Mouse (Mus musculus): ENCODE results near the gene Cers6. TPM values are rescaled to one million over a fixed set of nuclear protein-coding genes. Genes with fewer than 3 reads are reported as not detected.

The Cers6 gene
- polyA plus RNA-seq, 1 experiment = 78.2 TPM

- peaks cover 32% of the 10 kb centered on the region for H3K4me1 ChIP-seq (ENCODE audit: control insufficient read depth, insufficient read depth, low read length)
- H3K27ac ChIP-seq (ENCODE audit: insufficient read depth, low read length) = no peak overlapping the region
- H3K4me3 ChIP-seq (ENCODE audit: insufficient read depth, low read length) = no peak overlapping the region
- TF ChIP-seq POLR2A (IDR thresholded peaks at IDR 0.05; ENCODE audit: low read depth, low read length) (no peak), CTCF (IDR thresholded peaks at IDR 0.05; ENCODE audit: borderline replicate concordance, insufficient read depth, low read length) (no peak)
Observed at GRCm38 (mm10) chr2:68978244-68978643, 117.0 kb downstream of the Cers6 start.

GRCm38 (mm10) chr2:68978660-68979604, 117.7 kb downstream of the Cers6 start:
- Histone ChIP-seq H3K4me3 (ENCODE audit: insufficient read depth, low read length) (no peak overlapping the region), H3K4me1 (ENCODE audit: control insufficient read depth, insufficient read depth, low read length) (peaks cover 30% of the 10 kb centered on the region), H3K27ac (ENCODE audit: insufficient read depth, low read length) (no peak overlapping the region)
- no peak for TF ChIP-seq POLR2A (IDR thresholded peaks at IDR 0.05; ENCODE audit: low read depth, low read length)
- TF ChIP-seq CTCF (IDR thresholded peaks at IDR 0.05; ENCODE audit: borderline replicate concordance, insufficient read depth, low read length) = no peak

- peak overlapping the region; percentile 100; the same call in 1 of the 2 replicates for H3K27ac ChIP-seq (ENCODE audit: insufficient read depth, low read length)
- TF ChIP-seq CTCF (IDR thresholded peaks at IDR 0.05; ENCODE audit: borderline replicate concordance, insufficient read depth, low read length) (no peak), POLR2A (IDR thresholded peaks at IDR 0.05; ENCODE audit: low read depth, low read length) (no peak)
Observed at GRCm38 (mm10) chr2:68981302-68981701, 120.1 kb downstream of the Cers6 start.

GRCm38 (mm10) chr2:68981756-68982409, 120.6 kb downstream of the Cers6 start:
- H3K4me1 ChIP-seq (ENCODE audit: control insufficient read depth, insufficient read depth, low read length) = peaks cover 37% of the 10 kb centered on the region
- peak overlapping the region; percentile 100 for H3K27ac ChIP-seq (ENCODE audit: insufficient read depth, low read length)
- H3K4me3 ChIP-seq (ENCODE audit: insufficient read depth, low read length) = no peak overlapping the region
- no peak for TF ChIP-seq CTCF (IDR thresholded peaks at IDR 0.05; ENCODE audit: borderline replicate concordance, insufficient read depth, low read length)
- no peak for TF ChIP-seq POLR2A (IDR thresholded peaks at IDR 0.05; ENCODE audit: low read depth, low read length)

More at GRCm38 (mm10) chr2:68981302-68981701, 120.1 kb downstream of the Cers6 start:
- H3K4me1 ChIP-seq (ENCODE audit: control insufficient read depth, insufficient read depth, low read length) = peaks cover 37% of the 10 kb centered on the region
- no peak overlapping the region for H3K4me3 ChIP-seq (ENCODE audit: insufficient read depth, low read length)

GRCm38 (mm10) chr2:68982979-68983378, 121.7 kb downstream of the Cers6 start:
- Histone ChIP-seq H3K4me3 (ENCODE audit: insufficient read depth, low read length) (no peak overlapping the region), H3K27ac (ENCODE audit: insufficient read depth, low read length) (peak overlapping the region; percentile 100), H3K4me1 (ENCODE audit: control insufficient read depth, insufficient read depth, low read length) (peaks cover 37% of the 10 kb centered on the region)
- no peak for TF ChIP-seq CTCF (IDR thresholded peaks at IDR 0.05; ENCODE audit: borderline replicate concordance, insufficient read depth, low read length)

GRCm38 (mm10) chr2:68983431-68983830, 122.2 kb downstream of the Cers6 start:
- H3K4me3 ChIP-seq (ENCODE audit: insufficient read depth, low read length) = no peak overlapping the region
- peak overlapping the region; percentile 100 for H3K27ac ChIP-seq (ENCODE audit: insufficient read depth, low read length)
- TF ChIP-seq CTCF (IDR thresholded peaks at IDR 0.05; ENCODE audit: borderline replicate concordance, insufficient read depth, low read length) (no peak), POLR2A (IDR thresholded peaks at IDR 0.05; ENCODE audit: low read depth, low read length) (no peak)
- H3K4me1 ChIP-seq (ENCODE audit: control insufficient read depth, insufficient read depth, low read length) = peaks cover 37% of the 10 kb centered on the region

- peaks cover 8% of the 10 kb centered on the region for H3K4me1 ChIP-seq (ENCODE audit: control insufficient read depth, insufficient read depth, low read length)
- H3K4me3 ChIP-seq (ENCODE audit: insufficient read depth, low read length) = no peak overlapping the region
- no peak for TF ChIP-seq POLR2A (IDR thresholded peaks at IDR 0.05; ENCODE audit: low read depth, low read length)
- no peak for TF ChIP-seq CTCF (IDR thresholded peaks at IDR 0.05; ENCODE audit: borderline replicate concordance, insufficient read depth, low read length)
- H3K27ac ChIP-seq (ENCODE audit: insufficient read depth, low read length) = no peak overlapping the region
Observed at GRCm38 (mm10) chr2:68989117-68989516, 127.9 kb downstream of the Cers6 start.

- no peak overlapping the region for H3K4me3 ChIP-seq (ENCODE audit: insufficient read depth, low read length)
- TF ChIP-seq CTCF (IDR thresholded peaks at IDR 0.05; ENCODE audit: borderline replicate concordance, insufficient read depth, low read length) = no peak
- TF ChIP-seq POLR2A (IDR thresholded peaks at IDR 0.05; ENCODE audit: low read depth, low read length) = no peak
- H3K27ac ChIP-seq (ENCODE audit: insufficient read depth, low read length) = no peak overlapping the region
- no peaks in the 10 kb centered on the region for H3K4me1 ChIP-seq (ENCODE audit: control insufficient read depth, insufficient read depth, low read length)
Observed at GRCm38 (mm10) chr2:68992629-68993028, 131.4 kb downstream of the Cers6 start.

- no peak overlapping the region for H3K27ac ChIP-seq (ENCODE audit: insufficient read depth, low read length)
- H3K4me1 ChIP-seq (ENCODE audit: control insufficient read depth, insufficient read depth, low read length) = no peaks in the 10 kb centered on the region
- no peak overlapping the region for H3K4me3 ChIP-seq (ENCODE audit: insufficient read depth, low read length)
- TF ChIP-seq CTCF (IDR thresholded peaks at IDR 0.05; ENCODE audit: borderline replicate concordance, insufficient read depth, low read length) (no peak), POLR2A (IDR thresholded peaks at IDR 0.05; ENCODE audit: low read depth, low read length) (no peak)
Observed at GRCm38 (mm10) chr2:68994441-68994840, 133.2 kb downstream of the Cers6 start.

- H3K27ac ChIP-seq (ENCODE audit: insufficient read depth, low read length) = no peak overlapping the region
- TF ChIP-seq POLR2A (IDR thresholded peaks at IDR 0.05; ENCODE audit: low read depth, low read length) (no peak), CTCF (IDR thresholded peaks at IDR 0.05; ENCODE audit: borderline replicate concordance, insufficient read depth, low read length) (no peak)
- H3K4me3 ChIP-seq (ENCODE audit: insufficient read depth, low read length) = no peak overlapping the region
- H3K4me1 ChIP-seq (ENCODE audit: control insufficient read depth, insufficient read depth, low read length) = no peaks in the 10 kb centered on the region
Observed at GRCm38 (mm10) chr2:68995723-68996122, 134.5 kb downstream of the Cers6 start.
